Mouse (Mus musculus) MEL-GATA-1-ER (cell line): ENCODE measurements around the gene Vgll4.

Experiments
- DNase-seq: peaks from one replicate; pipeline ENCODE4 v3.0.0-alpha.2; 2012; ENCODE audit warnings: low read depth; ENCODE audit errors: extremely low read depth

Vgll4 gene

DNA sequence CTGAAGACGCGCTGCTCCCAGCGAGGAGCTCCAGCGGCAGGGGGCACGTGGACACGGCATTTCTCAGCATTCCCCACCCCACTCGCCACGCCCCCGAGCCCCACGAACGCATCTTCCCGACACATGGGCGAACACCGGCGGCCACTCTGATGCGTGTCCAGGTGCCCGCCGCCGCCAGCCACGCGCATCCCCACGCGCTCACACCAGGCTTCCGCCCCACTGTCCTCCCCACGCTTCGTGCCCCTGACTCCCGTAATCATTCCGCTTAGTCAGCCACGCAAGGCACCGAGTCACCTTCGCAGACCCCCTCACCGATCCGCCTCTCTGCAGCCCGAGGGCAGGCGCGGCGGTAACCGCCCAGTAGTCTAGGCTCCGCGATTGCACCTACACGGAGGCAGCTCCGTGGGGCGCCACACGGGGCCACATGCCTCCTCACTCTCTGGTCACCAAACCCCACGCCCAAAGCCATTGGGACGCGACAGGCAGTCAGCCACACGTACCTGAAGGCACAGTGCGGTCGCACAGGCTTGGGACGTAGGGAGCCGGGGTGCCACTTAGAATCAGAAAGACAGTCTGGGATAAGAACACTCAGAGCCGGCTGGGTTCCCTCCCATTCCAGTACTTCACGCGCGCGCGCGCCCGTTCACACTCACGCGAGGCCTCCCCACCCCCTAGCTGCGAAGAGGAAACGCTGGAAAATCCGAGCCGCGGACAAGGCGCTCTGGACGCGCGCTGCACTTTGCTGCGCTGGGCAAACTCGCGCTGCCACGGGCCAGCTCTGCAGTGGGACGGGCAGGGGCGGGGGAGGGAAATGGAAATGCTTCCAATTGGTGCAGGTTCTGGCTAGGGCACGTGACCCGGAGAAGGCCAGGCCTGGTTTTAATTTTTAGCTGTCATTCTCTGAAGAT is at the start of gene Vgll4:
Vgll4 (minus strand) TSS at position 782 of the 908 bp plus-strand sequence.
- DNase-seq = peak; percentile 60

DNA sequence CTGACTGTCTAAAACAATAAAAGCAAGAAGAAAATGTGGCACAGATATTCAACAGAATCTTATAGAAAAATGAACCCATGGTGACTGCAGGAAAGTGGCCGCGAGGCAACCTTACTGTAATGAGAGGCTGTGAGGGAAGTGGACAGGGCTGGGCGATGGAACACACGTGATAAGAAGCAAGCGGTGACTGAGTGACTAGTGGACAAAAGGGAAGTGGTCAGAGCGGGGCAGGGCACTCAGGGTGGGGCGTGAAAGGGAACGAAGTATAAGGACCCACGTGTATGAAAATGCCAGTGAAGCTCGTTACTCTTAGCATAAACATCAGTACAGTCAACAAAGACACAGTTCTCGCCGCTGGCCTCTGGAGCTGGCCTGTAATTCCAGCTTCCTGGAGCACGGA is 45.7 kb upstream of the Vgll4 start:
- DNase-seq = no peak

DNA sequence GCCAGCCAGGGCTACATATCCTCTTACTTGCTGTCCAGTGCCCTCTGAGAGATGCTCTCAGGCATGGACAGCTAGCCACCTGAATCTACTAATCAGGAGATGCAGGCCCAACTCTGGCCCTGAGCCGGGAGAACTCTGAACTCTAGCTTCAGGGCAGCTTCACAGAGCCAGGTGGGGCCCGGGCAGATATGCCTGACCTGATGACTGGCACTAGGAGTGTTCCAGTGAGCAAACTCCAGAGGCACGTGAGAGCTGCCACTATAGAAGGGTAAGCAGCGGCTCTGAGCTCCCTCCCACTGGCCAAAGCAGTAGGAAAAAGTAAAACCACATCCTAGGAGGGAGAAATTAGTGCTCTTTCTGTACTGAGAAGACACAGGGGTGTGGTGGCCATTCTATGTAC is 43.8 kb upstream of the Vgll4 start:
- no peak for DNase-seq

DNA sequence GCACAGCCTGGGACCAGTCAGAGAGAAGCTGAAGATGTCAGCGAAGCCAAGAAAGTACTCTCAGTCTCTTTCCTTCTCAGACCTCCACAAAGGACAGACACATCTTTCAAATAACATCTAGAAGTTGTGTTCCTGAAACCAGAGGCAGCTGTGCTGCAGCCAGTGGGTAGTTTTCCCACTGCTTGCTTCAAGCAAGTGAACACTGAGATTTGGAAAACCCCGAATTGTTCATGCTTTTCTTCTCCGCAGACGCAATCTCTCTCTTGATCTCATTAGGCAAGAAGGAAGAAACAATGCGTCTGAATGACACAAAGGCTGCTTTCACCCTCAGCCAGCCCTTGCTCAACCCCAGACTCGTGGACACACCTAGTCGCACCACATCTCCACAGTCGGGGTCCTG is 42.0 kb upstream of the Vgll4 start:
- DNase-seq = no peak

DNA sequence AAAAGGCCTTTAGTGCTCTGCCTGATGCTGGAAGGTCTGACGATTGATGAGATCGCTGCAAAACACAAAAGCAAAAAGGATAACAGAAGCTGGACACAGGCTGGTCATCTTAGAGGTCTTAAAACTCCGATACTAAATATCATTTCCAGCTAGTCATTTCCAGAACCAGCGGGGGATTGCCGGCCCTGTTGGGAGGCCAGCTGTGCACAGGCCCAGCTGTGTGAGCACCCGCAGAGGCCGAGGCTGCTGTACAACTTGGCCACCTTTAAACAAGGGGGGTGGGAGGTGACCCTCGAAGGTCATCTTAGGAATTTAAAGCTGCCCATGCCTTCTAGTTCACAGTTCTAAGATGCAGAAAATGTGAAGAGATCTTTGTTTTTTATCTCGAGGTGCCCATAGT is 41.0 kb upstream of the Vgll4 start:
- no peak for DNase-seq

DNA sequence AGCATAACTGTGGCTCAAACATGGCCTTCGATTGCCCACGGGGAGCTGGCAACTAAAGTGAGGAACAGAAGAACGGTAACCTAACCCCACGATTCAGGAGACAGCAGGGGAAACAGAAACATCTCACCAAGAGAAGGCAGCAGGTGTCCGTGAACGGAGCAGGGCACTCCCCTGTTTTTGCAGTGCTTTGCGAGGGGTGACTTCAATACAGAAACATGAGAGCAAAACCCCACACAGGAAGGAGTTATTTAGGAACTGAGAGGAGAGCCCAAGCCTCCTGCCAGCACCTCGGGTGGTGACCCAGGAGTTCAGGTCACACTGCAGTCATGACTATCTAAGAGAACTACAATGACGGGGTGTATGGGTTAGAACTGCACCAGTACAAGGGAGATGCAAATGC is 40.5 kb upstream of the Vgll4 start:
- DNase-seq = no peak

DNA sequence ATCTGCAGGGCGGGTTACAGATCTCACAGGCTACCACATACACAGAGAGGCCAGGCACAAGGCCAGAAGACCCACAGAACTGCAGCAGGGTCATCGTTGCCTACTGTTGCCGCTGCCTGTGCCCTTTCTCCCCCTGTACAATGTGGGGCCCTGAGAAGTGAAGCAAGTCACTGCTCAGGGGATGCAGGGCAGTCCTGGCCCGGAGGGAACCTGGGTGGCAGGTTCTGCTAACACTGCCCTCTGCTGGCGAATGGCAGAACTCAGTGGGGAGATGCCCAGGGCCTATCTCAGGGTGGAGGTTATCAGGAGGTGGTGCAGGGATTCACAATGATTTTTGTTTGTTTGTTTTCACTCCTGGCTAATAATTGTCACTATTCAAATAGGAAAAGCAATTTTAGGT is 37.9 kb upstream of the Vgll4 start:
- DNase-seq = peak; percentile 30

DNA sequence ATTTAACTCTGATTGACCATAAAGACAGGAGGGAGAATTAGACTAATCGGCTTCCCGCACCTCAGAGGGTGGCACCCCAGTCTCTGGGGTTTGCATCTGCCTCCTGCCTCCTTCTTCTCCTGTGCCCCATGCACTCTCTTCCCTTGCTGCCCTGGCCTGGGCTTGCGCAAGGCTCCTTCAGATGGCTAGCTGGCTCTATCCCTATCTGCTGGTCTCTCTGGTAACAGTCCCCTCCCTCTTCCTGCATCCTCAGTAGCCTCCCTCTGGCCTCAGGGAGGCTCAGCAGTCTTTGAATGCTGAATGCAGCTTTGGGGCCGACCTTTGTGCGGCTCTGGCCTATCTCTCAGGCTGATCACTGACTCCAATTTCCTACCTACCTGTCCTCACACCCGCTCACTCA is 37.2 kb upstream of the Vgll4 start:
- peak; percentile 48 for DNase-seq

DNA sequence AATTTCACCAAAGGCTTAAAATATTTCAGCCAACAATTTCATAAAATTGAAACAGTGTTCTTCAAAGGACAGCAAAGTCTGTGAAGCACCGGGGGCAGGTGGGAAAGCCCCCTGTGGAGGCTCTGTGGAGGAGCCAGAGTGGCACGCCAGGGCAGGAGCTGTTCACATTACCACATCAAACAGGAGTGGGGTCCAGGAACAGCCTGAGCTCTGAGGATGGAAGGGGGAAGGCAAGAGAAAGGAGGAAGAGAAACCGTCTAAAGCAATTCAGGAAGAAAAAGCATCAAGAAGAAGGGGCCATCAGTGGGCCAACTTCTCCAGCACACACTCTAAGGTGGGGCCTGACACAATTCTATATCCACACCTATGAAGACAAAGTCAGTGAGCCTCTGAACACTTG is 36.3 kb upstream of the Vgll4 start:
- DNase-seq = no peak

DNA sequence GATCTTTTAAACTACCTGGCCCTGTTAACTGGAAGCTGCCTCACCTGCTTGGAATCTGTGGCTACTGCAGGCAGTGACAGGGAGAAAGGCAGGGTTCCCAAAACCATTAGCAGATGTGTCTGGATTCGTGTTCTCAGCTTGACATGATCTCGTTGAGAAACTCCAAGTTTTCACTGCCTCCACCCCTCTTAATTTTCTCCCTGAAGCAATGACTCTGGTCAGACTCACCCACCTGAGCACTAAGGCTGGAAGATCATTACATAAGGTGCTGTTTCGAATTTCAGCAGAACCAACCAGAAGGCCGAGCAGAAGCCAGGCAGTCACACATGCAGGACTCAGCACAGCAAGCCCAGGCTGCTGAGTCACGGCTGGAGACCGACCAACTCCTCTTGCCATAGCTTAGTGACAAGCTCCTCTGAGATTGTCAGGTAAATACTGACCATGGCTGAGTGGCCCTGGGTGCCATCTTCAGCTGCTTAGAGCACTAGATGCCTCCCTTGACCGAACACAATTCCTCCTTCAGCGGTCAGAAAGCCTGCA is 35.6 kb upstream of the Vgll4 start:
- no peak for DNase-seq

DNA sequence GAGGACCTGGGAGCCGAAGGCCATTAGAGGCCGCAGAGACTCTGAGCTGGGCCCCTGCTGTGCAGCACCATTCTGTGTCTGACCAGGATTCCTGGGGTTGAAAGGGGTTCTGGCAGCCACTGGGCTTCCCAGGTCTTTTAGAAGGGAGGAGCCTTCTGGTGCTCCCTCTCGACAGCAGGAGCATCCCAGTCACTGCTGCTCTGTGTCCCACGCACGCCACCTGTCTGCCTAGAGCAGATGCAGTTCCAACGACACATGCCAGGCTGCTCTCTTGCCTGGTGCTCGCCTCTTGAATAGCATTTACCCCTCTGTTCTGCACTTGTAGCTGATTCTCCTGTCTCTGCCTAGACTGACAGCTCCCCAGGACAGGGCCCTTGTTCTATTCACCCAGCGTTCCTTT is 34.8 kb upstream of the Vgll4 start:
- no peak for DNase-seq

DNA sequence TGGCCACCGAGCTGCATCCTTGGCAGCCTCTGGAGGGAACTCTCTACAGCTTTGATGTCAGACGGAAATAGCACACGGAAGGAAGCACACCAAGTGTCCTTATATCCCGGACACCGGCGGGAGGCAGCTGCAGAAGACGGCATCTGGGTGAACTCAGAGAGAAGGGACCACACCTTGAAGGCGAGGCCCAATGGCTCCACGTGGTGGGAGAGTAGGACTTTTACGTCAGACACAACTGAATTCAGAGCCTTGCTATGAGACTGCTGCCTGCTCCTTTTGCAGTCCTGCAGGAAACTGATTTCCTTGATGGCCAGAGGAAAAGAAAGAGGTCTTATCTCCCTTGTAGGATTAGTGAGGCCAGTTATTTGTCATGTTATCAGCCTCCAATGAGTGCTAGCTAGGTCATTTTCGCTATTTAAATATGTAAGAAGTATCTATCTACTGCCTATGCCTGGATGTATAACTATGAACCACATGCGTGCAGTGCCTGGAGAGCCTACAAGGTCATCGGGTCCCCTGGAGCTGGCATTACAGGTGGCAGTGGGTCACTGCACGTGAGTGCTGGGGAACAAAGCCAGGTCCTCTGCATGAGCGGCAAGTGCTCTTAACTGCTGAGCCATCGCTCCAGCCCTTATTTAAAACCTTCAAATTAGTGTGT is 28.7 kb upstream of the Vgll4 start:
- no peak for DNase-seq

DNA sequence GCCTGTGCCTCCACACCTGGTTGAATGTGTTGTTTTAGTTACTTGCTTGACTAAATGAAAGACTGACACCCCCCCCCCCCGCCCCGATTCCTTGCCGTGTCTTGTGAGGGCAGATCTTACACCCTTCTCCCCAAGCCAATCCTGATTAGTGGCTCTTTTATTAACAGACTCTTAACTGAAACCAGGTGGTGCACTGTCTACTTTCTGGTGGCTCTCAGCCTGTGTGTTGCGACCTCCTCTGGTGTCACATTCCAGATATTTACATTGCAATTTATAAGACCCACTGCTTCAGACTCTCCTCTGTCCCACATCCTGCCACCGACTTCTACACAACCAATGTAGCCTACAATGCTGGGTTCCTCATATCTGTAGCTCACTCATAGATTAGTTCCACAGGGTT is 27.7 kb upstream of the Vgll4 start:
- no peak for DNase-seq

DNA sequence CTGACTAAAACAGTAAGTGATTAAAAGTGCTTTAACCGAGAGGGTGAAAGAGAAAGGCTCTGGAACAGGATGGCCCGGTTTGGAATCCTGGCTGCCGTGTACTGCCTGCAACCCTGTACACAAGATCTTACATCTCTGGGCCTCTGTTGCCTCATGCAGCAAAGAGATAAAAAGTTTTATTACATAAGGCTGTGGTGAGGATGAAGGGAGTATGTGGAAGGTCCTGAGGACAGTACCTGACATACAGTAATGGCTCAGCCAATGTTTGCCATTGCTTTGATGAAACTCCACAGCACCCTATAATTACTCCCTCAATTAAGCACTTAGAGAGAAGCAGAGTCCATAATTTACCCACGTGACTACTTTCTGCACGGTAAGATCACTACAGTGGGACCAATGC is 27.1 kb upstream of the Vgll4 start:
- no peak for DNase-seq

DNA sequence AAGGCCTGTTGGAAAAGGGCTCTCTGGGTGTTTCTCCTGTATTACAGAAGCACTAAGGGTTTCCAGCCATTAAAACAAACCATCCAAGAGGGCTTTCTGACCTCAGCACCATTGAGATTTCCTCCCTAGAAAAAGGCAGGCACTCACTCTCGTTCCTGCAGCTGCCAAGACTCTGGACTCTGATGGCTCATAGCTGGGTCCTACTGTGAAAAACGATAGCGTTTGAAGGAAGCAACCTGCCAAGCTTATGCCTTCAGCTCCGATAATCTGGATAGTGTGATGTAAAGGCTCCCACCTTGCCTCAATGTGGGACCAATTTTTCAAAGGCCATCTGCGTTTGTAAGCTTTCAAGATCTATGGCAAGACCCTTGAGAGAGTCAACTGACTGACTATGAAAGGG is 24.3 kb upstream of the Vgll4 start:
- no peak for DNase-seq

DNA sequence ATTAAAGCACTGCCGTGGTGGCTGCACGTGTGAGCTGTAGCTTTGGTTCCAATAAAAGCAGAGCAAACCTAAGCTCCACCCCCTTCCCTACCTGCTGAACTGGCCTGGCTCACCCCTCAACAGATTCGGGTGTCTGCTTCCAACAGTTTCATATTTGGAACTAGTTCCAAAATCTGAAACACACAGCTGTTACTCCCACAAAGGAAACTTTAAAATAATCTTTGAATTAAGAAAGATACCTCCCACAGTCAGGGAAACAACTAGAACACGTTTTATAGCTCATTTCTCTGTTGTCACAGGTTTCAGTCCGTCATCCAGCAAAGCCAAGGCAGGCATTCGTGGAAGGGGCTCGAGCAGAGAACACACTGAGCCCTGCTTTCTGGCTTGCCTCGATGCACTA is 23.9 kb upstream of the Vgll4 start:
- DNase-seq = no peak

DNA sequence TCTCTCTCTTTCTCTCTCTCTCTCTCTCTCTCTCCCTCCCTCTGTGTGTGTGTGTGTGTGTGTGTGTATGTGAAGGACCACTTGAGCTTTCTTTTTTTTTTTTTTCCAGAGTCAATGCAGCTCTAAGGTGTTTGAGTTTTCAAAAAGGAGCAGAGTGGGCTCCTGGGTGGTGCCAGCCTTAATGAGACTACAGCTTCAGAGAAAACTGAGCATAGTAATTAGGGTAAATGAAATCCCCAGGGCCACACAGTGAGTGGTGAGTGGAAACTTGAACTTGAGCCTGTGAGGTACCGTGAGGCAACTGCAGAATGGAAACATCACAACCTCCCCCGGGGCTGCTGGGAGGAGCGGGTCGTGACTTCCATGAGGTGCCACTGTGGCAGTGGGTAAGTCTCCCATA is 22.1 kb upstream of the Vgll4 start:
- DNase-seq = no peak

DNA sequence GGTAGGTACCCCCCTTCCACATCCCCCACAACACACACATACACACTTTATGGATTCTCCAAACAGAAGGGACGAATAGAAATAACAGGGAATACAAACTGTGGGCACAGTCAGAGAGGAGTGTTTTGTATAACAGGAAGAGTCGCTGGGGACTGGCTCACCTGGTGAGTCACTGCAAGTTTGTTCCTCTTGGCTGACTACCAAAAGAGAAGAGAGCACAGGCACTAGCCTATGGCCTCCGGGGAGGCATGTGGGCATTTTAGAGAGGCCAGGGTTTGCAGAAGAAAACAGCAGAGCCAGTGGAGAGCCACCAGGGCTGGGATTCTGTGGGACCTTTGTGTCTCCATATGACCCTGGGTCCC is 18.8 kb upstream of the Vgll4 start:
- peak; percentile 31 for DNase-seq

DNA sequence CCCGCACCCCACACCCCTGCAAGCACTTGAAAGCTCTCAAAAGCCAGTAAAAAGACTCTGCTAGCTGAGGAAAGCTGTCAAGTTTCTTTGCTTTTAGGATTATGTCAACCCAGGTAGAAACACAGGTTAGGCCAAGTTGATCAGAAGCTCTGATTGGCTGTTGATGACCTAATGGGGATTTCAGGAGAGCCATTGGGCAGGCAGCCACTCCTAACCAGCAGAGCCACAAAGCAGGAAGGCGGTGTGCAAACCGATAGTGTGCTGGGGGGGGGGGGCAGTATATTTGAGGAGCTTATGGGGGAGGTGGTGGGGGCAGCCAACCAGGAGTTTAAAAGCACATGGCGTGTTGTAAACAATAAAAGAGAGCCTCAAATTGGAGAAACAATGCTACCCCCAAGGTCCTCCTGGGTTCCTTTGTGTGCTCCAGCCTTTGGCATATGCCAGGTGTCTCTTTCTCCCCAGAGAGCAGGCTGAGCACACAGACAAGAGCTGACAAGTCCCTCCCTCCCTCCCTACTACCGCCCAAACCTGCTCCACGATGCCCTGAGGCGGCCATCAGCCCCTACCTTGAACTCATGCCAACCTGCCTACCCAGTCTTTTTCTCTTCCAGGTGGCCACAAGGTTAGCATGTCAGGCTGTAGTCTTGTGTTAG is 18.3 kb upstream of the Vgll4 start:
- DNase-seq = no peak

DNA sequence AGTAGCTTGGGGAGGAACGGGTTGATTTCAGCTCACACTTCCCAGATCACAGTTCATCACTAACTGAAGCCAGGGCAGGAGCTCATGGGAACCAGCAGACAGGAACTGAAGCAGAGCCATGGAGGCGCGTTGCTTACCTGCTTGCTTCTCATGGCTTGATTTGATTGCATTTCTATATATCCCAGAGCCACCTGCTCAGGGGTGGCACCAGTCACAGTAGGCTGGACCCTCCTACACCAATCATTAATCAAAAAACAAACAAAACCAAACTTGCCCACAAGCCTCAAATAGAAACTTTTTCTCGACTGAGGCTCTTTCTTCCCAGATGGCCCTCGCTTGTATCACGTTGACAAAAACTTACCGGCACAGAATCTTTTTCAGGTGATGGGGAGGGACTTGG is 12.9 kb upstream of the Vgll4 start:
- DNase-seq = no peak

DNA sequence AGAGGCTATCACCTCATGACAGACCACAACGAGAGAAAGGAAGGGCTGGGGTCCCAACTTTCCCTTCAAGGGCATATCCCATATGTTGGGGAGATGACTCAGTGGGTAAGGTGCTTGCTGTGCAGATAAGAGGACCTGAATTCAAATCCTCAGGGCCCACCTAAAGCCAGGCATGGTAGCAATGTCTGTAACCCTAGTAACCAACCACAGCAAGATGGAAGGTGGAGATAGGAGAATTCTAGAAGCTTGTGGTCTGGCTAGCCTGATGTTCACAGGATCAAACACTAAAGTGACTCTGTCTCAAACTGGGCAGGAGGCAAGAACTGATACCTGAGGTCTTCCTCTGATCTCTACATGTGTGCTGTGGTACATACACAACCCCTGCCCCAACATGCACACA is 9.9 kb upstream of the Vgll4 start:
- peak; percentile 41 for DNase-seq

DNA sequence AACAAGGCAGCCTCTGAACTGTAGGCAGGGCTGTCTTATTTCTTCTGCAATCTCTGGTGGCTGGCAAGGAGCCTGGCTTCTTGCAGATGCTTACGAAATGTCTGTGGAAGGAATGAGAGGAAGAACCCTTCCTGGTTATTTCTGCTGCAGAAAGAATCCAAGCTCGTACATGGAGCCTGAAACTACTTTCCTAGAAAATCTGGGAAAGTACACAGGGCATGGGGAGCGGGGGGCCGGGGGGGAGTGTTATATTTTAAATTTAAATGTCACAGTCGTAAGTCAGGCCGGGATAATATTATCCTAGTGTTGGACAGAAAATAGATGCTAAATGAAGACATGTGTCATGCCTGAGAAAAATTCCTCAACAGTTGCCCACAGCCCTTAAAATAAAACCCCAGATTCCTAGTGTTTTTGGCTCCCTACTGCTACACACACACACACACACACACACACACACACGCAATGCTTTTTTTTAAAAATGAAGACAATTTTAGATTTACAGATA is 7.2 kb upstream of the Vgll4 start:
- no peak for DNase-seq
